Mouse (Mus musculus): ENCODE results near the gene Olfr1257. TPM values are rescaled to one million over a fixed set of nuclear protein-coding genes. Genes with fewer than 3 reads are reported as not detected.

The Olfr1257 gene
- not detected for polyA plus RNA-seq (2017; shearing (Covaris generic))

GRCm38 (mm10) chr2:89878137-89878536, at the start of gene Olfr1257:
Olfr1257 (plus strand) TSS chr2:89878437.

GRCm38 (mm10) chr2:89841455-89841854, 36.8 kb upstream of the Olfr1257 start, which contains the start of gene Olfr1256:
Olfr1256 (minus strand) TSS chr2:89841555.

GRCm38 (mm10) chr2:89848105-89848504, 30.1 kb upstream of the Olfr1257 start, which contains the start of gene Olfr48:
Olfr48 (minus strand) TSS chr2:89848205.

GRCm38 (mm10) chr2:89927009-89927408, 48.8 kb downstream of the Olfr1257 start, which contains the start of gene Olfr1258:
Olfr1258 (plus strand) TSS chr2:89927309.

Other genes with a start within 250 kb of the Olfr1257 start
- not detected for gene Olfr1249, start 243.5 kb upstream of the Olfr1257 start, polyA plus RNA-seq (2017; shearing (Covaris generic))
- gene Olfr1250, start 217.0 kb upstream of the Olfr1257 start, polyA plus RNA-seq (2017; shearing (Covaris generic)): not detected
- gene Olfr1251, start 206.5 kb upstream of the Olfr1257 start, polyA plus RNA-seq (2017; shearing (Covaris generic)): not detected
- gene Olfr1252, start 153.4 kb upstream of the Olfr1257 start, polyA plus RNA-seq (2017; shearing (Covaris generic)): not detected
- not detected for gene Olfr1253, start 121.3 kb upstream of the Olfr1257 start, polyA plus RNA-seq (2017; shearing (Covaris generic))
- not detected for gene Olfr1254, start 84.8 kb upstream of the Olfr1257 start, polyA plus RNA-seq (2017; shearing (Covaris generic))
- gene Olfr1255, start 66.4 kb upstream of the Olfr1257 start, polyA plus RNA-seq (2017; shearing (Covaris generic)): not detected
- not detected for gene Olfr1256, start 36.9 kb upstream of the Olfr1257 start, polyA plus RNA-seq (2017; shearing (Covaris generic))
- gene Olfr48, start 30.2 kb upstream of the Olfr1257 start, polyA plus RNA-seq (2017; shearing (Covaris generic)): not detected
- 0.11 TPM for gene Olfr1258, start 48.9 kb downstream of the Olfr1257 start, polyA plus RNA-seq (2017; shearing (Covaris generic))
- gene Olfr1259, start 70.2 kb downstream of the Olfr1257 start, polyA plus RNA-seq (2017; shearing (Covaris generic)): not detected
- gene Olfr1260, start 95.9 kb downstream of the Olfr1257 start, polyA plus RNA-seq (2017; shearing (Covaris generic)): not detected
- not detected for gene Olfr1261, start 112.8 kb downstream of the Olfr1257 start, polyA plus RNA-seq (2017; shearing (Covaris generic))
- gene Olfr1262, start 121.7 kb downstream of the Olfr1257 start, polyA plus RNA-seq (2017; shearing (Covaris generic)): not detected
- gene Olfr1263, start 133.7 kb downstream of the Olfr1257 start, polyA plus RNA-seq (2017; shearing (Covaris generic)): not detected
- not detected for gene Olfr1264, start 147.1 kb downstream of the Olfr1257 start, polyA plus RNA-seq (2017; shearing (Covaris generic))
- gene Olfr1265, start 156.9 kb downstream of the Olfr1257 start, polyA plus RNA-seq (2017; shearing (Covaris generic)): not detected
- not detected for gene Olfr140, start 185.2 kb downstream of the Olfr1257 start, polyA plus RNA-seq (2017; shearing (Covaris generic))
- not detected for gene Olfr1269, start 243.0 kb downstream of the Olfr1257 start, polyA plus RNA-seq (2017; shearing (Covaris generic))